Mouse (Mus musculus) kidney, adult 2 months (tissue): ENCODE results near the gene Grm8.
A peak's percentile ranks its signal among the peaks of the same experiment; 100 is the strongest.

Experiments
- CTCF ChIP-seq: fragments of 200-500 bp; conservative IDR thresholded peaks from 2 replicates; pipeline ENCODE4 v1.5.1; 2011; ENCODE audit warnings: low read depth, mild to moderate bottlenecking, control low read depth, low read length, moderate library complexity, mixed read lengths; ENCODE audit not compliant: insufficient read depth, insufficient read length
- POLR2A ChIP-seq: fragments of 200-500 bp; IDR thresholded peaks from one replicate; pipeline ENCODE4 v1.6.1; 2011; ENCODE audit warnings: low read depth, low read length, control low read depth

- TF ChIP-seq CTCF (peak; percentile 68), POLR2A (no peak)
Measured at GRCm38 (mm10) chr6:27657520-27657919, 477.5 kb downstream of the Grm8 start.
